Mouse (Mus musculus) forebrain, embryonic 13.5 days (tissue): ENCODE data around the gene Mgat5. TPM values are rescaled to one million over a fixed set of nuclear protein-coding genes. Genes with fewer than 3 reads are reported as not detected.

ENCODE experiments used
- ATAC-seq: fragments of 200-750 bp; cut with Nextera tagmentation; 2 replicates; pipeline ENCODE4 v1.8.0; 2017
- H3K27ac ChIP-seq: fragments of 300-500 bp; sonication (generic); 2 replicates; pipeline ENCODE4 v1.5.1; 2015; ENCODE audit warnings: inconsistent platforms, mild to moderate bottlenecking, moderate library complexity
- H3K27me3 ChIP-seq: fragments of 300-500 bp; sonication (generic); 2 replicates; pipeline ENCODE4 v1.6.1; 2015; ENCODE audit warnings: mild to moderate bottlenecking, inconsistent platforms
- H3K36me3 ChIP-seq: fragments of 300-500 bp; sonication (generic); 2 replicates; pipeline ENCODE4 v1.6.1; 2015; ENCODE audit warnings: mild to moderate bottlenecking, inconsistent platforms; ENCODE audit not compliant: poor library complexity, severe bottlenecking
- H3K4me1 ChIP-seq: fragments of 300-500 bp; sonication (generic); 2 replicates; pipeline ENCODE4 v1.6.1; 2015; ENCODE audit warnings: inconsistent platforms
- H3K4me2 ChIP-seq: fragments of 300-500 bp; sonication (generic); 2 replicates; pipeline ENCODE4 v1.6.1; 2015; ENCODE audit warnings: inconsistent platforms, mild to moderate bottlenecking, moderate library complexity
- H3K4me3 ChIP-seq: fragments of 300-500 bp; sonication (generic); 2 replicates; pipeline ENCODE4 v1.5.1; 2015; ENCODE audit warnings: mild to moderate bottlenecking, inconsistent platforms
- H3K9ac ChIP-seq: fragments of 300-500 bp; sonication (generic); 2 replicates; pipeline ENCODE4 v1.6.1; 2015; ENCODE audit warnings: mild to moderate bottlenecking, inconsistent platforms
- H3K9me3 ChIP-seq: fragments of 300-500 bp; sonication (generic); replicated peaks from 2 replicates; pipeline ENCODE4 v1.6.1; 2016; ENCODE audit warnings: inconsistent platforms
- whole genome bisulfite sequencing: fragments of 180-500 bp; shearing (Covaris S2); methylation state at CpG from one replicate; pipeline ENCODE4 v1.1.7; 2015; 5-methylcytosine and 5-hydroxymethylcytosine counted together
- polyA plus RNA-seq: library from polyadenylated mRNA; unstranded; fragments of >200 nt; fragmentation: Nextera tagmentation; extraction: Ambion mirVana; gene quantifications from 2 replicates; pipeline ENCODE4 v1.2.1, GENCODE M21; 2015

The Mgat5 gene
- 8.9 and 10.1 TPM in 2 replicates for polyA plus RNA-seq

DNA sequence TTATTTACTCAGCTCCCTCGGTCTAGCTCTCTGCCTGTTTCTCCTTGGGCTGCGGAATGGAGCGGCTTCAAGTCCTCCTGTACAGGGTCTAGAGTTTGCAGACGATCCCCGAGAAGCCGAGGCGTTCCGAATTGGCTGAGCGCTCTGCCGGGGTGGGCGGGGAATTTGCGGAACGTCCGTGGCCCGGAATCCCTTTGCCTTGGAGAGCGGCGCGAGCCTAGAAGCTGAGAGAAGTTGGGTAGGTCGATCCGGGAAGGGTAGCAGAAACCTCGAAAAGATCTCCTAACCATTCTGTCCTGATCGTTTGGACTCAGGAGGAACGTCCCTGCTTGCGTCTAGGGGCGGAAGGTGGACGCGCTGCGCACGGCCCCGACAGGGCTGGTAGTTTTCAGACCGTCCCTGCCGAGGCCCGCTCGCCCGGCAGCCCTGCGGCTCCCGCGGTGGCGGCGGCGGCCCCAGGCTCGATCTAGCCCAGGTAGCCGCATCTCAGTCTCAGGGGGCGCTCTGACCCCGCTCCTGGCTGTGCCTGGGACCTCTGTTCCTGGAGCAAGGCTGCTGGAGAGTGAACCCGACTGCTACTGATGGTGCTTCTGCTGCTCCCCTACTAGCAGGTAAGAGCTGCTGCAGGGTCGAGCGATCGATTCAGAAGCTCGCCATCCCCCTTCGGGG lies at the start of gene Mgat5:
Gene Mgat5 (plus strand): TSS at position 199 of the 669 bp plus-strand sequence.
- H3K36me3 ChIP-seq: no peaks in the 10 kb centered on the region

DNA sequence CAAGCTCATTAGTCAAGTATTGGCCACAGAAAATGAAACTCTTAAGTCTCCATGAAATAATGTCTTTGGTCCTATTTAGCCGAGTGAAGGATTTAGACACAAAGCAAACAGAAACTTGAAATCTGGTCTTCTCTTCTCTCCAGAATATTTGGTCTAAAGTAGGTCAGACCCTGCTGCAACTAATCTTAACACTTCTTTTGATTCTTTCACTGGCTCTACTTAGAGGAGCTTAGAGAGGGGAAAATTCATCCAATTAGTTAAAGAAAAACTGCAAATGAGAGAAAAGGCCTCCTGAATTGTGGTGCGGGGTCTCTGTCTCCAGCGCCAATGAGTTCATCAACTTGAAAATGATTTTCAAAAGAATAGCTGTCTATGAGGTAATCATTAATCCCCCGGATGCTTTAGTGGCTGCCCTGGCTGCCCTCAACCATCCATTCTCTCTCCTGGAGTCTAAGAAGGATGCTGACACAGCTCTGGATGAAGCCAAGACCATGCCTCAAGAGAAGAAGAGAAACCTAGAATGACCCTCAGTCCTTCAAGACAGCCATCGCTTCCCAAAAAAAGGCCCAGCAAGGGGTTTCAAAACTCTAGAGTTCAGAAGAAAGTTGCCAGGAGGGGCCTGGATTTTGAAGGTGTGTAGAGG lies 44.6 kb upstream of the Mgat5 start:
- no peaks in the 10 kb centered on the region; the same call in 1 of the 2 replicates for H3K9me3 ChIP-seq
- no peaks in the 10 kb centered on the region for H3K4me1 ChIP-seq
- no peaks in the 10 kb centered on the region for H3K36me3 ChIP-seq
- no peaks in the 10 kb centered on the region for H3K27me3 ChIP-seq
- no peak overlapping the region for H3K4me2 ChIP-seq
- ATAC-seq: no peak
- no peak overlapping the region for H3K27ac ChIP-seq
- H3K9ac ChIP-seq: no peak overlapping the region
- WGBS: 28% methylated on average over 5 of the region's 5 CpGs
- no peak overlapping the region for H3K4me3 ChIP-seq

More for the DNA sequence above, at the start of gene Mgat5:
- Histone ChIP-seq H3K4me3 (peak within 1 kb of the TSS; percentile 77), H3K27me3 (no peaks in the 10 kb centered on the region), H3K4me2 (peak within 1 kb of the TSS; percentile 92), H3K4me1 (peaks cover 24% of the 10 kb centered on the region), H3K27ac (peak within 1 kb of the TSS; percentile 93), H3K9me3 (no peaks in the 10 kb centered on the region), H3K9ac (peak within 1 kb of the TSS; percentile 92)
- peak; percentile 91 for ATAC-seq
- WGBS: under 1% methylated on average over 49 of the region's 51 CpGs

DNA sequence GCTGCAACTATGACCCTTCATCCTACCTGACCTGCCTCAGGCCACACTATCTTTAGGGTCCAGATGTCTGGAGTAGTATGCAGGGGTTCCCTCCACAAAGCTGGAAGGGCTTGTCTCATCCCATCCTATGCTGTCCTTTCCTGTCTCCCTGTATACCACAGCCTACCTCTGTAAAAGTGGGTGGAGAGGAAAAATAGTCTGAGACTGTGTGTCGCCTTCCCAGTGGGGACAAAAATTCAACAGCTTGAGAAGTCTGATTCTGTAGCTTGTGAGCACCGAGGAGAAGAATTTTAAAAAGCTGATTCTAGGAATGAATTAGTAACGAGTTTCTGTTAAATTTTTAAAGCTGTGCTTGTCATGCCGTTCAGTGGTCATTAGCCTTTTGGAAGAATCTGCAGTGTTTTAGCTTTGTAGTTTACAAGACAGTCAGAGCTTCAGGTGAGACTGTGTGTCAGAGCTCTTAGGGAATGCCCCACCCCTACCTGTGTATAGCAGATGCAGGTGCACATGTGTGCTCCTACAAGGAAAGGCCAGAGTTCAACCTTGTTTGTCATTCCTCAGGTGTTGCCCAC lies 40.1 kb upstream of the Mgat5 start:
- Histone ChIP-seq H3K9ac (no peak overlapping the region), H3K27ac (no peak overlapping the region), H3K27me3 (no peaks in the 10 kb centered on the region), H3K4me3 (no peak overlapping the region), H3K36me3 (no peaks in the 10 kb centered on the region), H3K9me3 (no peaks in the 10 kb centered on the region), H3K4me2 (no peak overlapping the region), H3K4me1 (peaks cover 10% of the 10 kb centered on the region)
- WGBS: 86% methylated on average over 4 of the region's 4 CpGs
- ATAC-seq: no peak

DNA sequence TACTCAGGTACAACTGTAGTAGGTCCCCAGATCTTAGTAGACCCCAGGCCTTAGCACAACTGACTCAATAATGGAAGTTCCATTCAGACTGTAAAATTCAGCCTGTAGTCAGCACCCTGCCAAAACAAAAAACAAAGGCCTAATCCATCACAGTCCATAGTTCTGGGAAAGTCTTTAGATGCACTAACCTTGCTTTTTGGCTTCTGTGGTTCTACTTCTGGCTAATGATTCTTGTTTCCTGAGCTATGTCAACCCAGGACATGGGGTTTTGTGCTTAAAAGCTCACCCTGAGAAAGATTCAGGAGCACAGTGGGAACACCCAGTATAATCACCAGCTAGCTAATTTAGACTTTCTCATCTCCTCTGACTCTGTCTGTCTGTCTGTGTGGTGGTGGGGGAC lies 38.3 kb upstream of the Mgat5 start:
- Histone ChIP-seq H3K9ac (no peak overlapping the region), H3K4me1 (peaks cover 10% of the 10 kb centered on the region), H3K36me3 (no peaks in the 10 kb centered on the region), H3K27me3 (no peaks in the 10 kb centered on the region), H3K27ac (no peak overlapping the region), H3K4me3 (no peak overlapping the region), H3K9me3 (no peaks in the 10 kb centered on the region), H3K4me2 (no peak overlapping the region)
- no peak for ATAC-seq

DNA sequence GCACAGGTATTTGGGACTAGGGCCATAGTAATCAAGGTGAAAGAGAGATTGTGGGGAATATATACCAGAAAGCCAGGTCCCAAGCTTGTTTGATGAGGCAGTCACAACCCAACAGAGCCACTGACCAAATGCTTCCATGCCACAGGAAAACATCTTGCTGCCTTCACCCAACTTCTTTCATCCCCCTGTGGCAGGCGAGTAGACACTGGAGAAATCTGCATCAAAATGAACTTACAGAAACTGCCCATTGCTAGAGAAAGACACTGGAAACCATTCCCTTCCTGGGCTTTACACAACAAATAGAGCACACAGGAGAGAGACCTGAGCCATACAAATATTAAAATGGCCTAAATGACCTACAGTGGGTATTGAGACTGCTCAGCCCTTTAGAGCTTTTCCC lies 37.2 kb upstream of the Mgat5 start:
- 26% methylated on average over 1 of the region's 1 CpGs for WGBS
- no peak for ATAC-seq
- H3K4me2 ChIP-seq: no peak overlapping the region
- H3K9ac ChIP-seq: no peak overlapping the region
- no peaks in the 10 kb centered on the region for H3K27me3 ChIP-seq
- peak overlapping the region; percentile 1; the same call in 1 of the 2 replicates for H3K27ac ChIP-seq
- peaks cover 10% of the 10 kb centered on the region for H3K4me1 ChIP-seq
- H3K9me3 ChIP-seq: no peaks in the 10 kb centered on the region
- no peaks in the 10 kb centered on the region for H3K36me3 ChIP-seq
- H3K4me3 ChIP-seq: no peak overlapping the region

DNA sequence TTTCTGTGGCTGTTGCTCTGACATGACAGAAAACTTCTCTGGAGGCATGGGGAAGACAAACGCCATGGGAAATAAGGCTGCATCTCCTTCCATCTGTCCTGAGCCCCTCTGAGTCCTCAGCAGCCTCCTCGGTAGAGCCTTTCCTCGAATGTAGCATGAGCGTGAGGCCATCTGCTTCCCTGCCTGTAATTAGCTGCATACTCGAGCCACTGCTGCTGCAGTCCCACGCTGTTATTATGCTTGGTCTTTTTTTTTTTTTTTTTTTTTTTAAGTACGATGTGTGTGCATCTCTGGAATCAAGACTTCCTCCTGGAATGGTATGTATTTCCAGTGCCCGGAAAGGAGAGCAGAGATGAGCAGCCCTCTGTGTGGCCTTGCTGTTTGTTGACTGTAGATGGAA lies 36.6 kb upstream of the Mgat5 start:
- H3K9ac ChIP-seq: no peak overlapping the region
- no peak overlapping the region for H3K4me3 ChIP-seq
- no peaks in the 10 kb centered on the region for H3K36me3 ChIP-seq
- H3K27me3 ChIP-seq: no peaks in the 10 kb centered on the region
- peak; percentile 88 for ATAC-seq
- H3K27ac ChIP-seq: 0 out of 2 replicates have a peak overlapping the region, but pooled peaks have one; percentile 1
- peaks cover 10% of the 10 kb centered on the region for H3K4me1 ChIP-seq
- 45% methylated on average over 8 of the region's 8 CpGs for WGBS
- H3K9me3 ChIP-seq: no peaks in the 10 kb centered on the region
- no peak overlapping the region for H3K4me2 ChIP-seq

DNA sequence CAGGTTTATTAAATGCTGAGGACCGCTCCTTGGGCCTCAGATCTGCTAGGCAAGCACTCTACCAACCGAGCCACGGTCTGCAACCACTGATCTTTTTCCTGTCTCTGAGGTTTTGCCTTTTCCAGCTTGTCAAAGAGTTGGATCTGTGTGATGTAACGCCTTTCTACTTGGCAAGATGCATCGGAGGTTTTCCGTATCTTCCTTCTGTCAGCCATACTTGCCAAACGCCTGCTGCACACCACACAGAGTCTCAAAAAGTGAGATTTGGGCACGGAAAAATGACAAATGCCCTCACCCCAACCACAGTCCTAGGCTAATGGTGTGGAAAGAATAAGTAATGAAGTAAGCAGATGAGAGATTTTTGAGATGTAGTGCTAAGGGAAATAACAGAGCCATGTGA lies 35.3 kb upstream of the Mgat5 start:
- peak; percentile 24; the same call in 1 of the 2 replicates for ATAC-seq
- peaks cover 10% of the 10 kb centered on the region for H3K4me1 ChIP-seq
- no peaks in the 10 kb centered on the region for H3K27me3 ChIP-seq
- H3K27ac ChIP-seq: no peak overlapping the region
- 84% methylated on average over 8 of the region's 8 CpGs for WGBS
- H3K36me3 ChIP-seq: no peaks in the 10 kb centered on the region
- no peak overlapping the region for H3K4me2 ChIP-seq
- no peak overlapping the region for H3K4me3 ChIP-seq
- H3K9ac ChIP-seq: no peak overlapping the region
- H3K9me3 ChIP-seq: no peaks in the 10 kb centered on the region

DNA sequence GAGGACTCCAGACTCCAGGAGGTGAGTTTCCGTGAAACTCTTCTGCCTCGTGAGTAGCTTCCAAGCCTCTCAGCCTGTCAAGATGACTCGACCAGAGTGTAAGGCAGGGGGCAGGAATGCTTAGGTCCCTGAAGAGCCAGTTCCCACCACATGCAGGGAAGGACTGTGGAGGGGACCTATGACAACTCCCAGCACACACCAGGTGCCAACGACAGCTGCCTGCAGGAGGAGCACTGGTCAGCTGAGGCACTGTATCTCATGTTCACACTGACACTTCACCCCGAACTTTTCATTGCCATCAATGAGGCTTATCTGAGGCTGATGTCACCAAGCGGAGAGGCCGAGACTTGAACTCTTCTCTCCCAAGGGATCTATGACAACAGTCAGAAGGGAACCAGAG lies 33.5 kb upstream of the Mgat5 start:
- no peak overlapping the region for H3K9ac ChIP-seq
- no peak overlapping the region for H3K4me3 ChIP-seq
- 89% methylated on average over 7 of the region's 7 CpGs for WGBS
- no peaks in the 10 kb centered on the region for H3K9me3 ChIP-seq
- H3K4me2 ChIP-seq: no peak overlapping the region
- no peaks in the 10 kb centered on the region for H3K27me3 ChIP-seq
- H3K27ac ChIP-seq: no peak overlapping the region
- no peak for ATAC-seq
- H3K4me1 ChIP-seq: peaks cover 10% of the 10 kb centered on the region
- H3K36me3 ChIP-seq: no peaks in the 10 kb centered on the region

DNA sequence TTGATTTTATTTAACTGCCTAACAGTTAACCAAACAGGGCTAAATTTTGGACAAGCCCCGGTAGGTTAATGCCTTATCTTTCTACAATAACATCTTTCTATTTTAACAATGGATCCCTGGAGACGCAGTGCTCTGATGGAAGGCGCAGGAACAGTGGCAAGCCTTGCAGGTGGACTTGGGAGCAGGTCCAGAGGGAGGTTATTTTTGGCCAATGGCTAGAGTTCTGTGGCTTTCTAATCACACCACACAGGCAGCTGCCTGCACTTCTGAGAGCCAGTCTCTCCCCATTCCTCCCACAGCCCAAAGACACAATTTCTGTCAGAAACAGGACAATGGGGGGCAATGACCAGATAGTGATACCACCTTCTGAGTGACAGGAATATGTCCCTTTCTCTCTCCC lies 31.4 kb upstream of the Mgat5 start:
- H3K4me3 ChIP-seq: no peak overlapping the region
- ATAC-seq: no peak
- 79% methylated on average over 3 of the region's 3 CpGs for WGBS

DNA sequence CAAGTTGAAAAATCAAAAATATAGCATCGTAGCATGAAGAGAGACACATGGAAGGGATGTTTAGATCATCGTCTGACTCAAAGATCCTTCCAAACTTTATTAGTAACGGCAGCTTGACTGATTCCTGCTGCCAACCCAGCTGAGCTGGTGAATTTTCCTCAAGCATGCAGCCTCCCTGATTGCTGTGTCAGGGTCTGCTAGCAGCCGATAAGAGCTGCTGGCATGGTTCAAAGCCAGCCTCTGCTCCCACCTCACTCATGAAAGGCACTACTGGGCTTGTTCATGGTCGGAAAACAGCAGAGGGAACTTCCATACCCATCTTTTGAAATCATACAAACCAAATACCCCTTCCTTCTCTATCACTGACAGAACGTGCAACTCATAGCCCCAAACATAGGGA lies 12.4 kb upstream of the Mgat5 start:
- H3K36me3 ChIP-seq: no peaks in the 10 kb centered on the region
- no peak for ATAC-seq
- H3K4me3 ChIP-seq: no peak overlapping the region
- H3K4me2 ChIP-seq: no peak overlapping the region
- H3K27ac ChIP-seq: no peak overlapping the region
- no peaks in the 10 kb centered on the region for H3K9me3 ChIP-seq
- H3K9ac ChIP-seq: no peak overlapping the region
- H3K27me3 ChIP-seq: no peaks in the 10 kb centered on the region
- H3K4me1 ChIP-seq: peaks cover 7% of the 10 kb centered on the region; the same call in 1 of the 2 replicates
- WGBS: 88% methylated on average over 6 of the region's 6 CpGs

More for the DNA sequence above, 31.4 kb upstream of the Mgat5 start:
- Histone ChIP-seq H3K4me2 (no peak overlapping the region), H3K4me1 (no peaks in the 10 kb centered on the region), H3K36me3 (no peaks in the 10 kb centered on the region), H3K27ac (no peak overlapping the region), H3K9me3 (no peaks in the 10 kb centered on the region), H3K9ac (no peak overlapping the region), H3K27me3 (no peaks in the 10 kb centered on the region)

DNA sequence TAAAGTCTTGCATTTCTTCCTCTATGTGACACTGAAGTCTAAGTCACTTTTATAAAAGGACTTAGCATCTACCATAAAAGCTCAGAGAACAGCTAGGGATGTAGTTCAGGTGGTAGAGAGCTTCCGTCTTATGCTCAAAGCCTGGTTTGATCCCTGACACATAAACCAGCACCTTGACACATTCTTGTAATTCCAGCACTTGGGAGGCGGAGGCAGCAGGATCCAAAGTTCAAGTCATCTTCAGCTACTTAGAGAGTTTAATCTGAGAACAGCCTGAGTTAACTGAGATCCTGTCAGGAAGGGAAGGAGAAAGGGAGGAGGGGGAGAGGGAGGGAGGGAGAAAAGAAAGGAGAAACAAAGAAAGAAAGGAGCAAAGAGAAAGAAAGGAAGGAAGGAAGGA lies 5.6 kb upstream of the Mgat5 start:
- H3K4me3 ChIP-seq: no peak overlapping the region
- 91% methylated on average over 2 of the region's 2 CpGs for WGBS
- no peaks in the 10 kb centered on the region for H3K27me3 ChIP-seq
- no peaks in the 10 kb centered on the region for H3K9me3 ChIP-seq
- no peaks in the 10 kb centered on the region for H3K36me3 ChIP-seq
- no peak overlapping the region for H3K4me2 ChIP-seq
- no peak overlapping the region for H3K27ac ChIP-seq
- ATAC-seq: no peak
- no peak overlapping the region for H3K9ac ChIP-seq
- H3K4me1 ChIP-seq: peaks cover 6% of the 10 kb centered on the region; the same call in 1 of the 2 replicates

DNA sequence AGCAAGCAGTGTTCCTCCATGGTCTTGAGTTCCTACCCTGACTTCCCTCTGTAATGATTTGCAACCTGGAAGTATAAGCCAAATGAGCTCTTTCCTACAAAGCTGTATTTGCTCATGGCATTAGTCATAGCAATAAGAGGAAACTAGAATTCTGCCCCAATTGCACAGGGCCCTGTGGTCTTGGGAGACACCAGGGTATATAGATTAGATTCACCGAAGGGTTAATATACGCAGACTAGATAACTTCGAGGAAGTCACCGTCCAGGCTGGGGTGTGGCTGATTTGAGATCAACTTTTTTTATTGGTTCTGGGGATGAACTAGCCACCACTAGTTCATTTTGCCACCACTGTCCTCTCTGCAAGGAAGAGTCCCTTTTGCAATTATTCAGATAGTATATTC lies 2.5 kb upstream of the Mgat5 start:
- H3K4me1 ChIP-seq: peaks cover 10% of the 10 kb centered on the region
- H3K27me3 ChIP-seq: no peaks in the 10 kb centered on the region
- H3K9ac ChIP-seq: no peak overlapping the region
- WGBS: 82% methylated on average over 4 of the region's 4 CpGs
- no peaks in the 10 kb centered on the region for H3K36me3 ChIP-seq
- ATAC-seq: no peak
- H3K4me3 ChIP-seq: no peak overlapping the region
- H3K27ac ChIP-seq: no peak overlapping the region
- H3K9me3 ChIP-seq: no peaks in the 10 kb centered on the region
- no peak overlapping the region for H3K4me2 ChIP-seq
